Mouse (Mus musculus): Measurements from ENCODE around the gene Idh3b.
A peak's percentile ranks its signal among the peaks of the same experiment; 100 is the strongest.

Gene Idh3b

DNA sequence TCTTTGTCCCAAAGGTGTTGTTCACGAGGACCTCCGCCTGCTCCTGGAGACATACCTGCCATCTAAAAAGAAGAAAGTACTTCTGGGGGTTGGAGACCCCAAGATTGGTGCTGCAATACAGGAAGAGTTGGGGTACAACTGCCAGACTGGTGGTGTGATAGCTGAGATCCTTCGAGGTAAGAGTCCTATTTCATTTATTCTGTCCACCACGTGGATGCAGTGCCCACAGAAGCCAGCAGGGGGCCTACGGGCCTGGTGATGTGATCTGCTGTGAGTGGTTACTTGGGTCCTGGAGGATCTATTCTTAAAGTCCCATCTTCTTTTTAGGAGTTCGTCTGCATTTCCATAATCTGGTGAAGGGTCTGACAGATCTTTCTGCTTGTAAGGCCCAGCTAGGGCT lies 8.7 kb downstream of the Idh3b start:
- peak; percentile 79 for TF ChIP-seq CTCF (conservative IDR thresholded peaks at IDR 0.05; ENCODE audit: low read length)
- no peak for TF ChIP-seq NANOG (IDR thresholded peaks at IDR 0.05; ENCODE audit: borderline replicate concordance, low read length)
- no peak for TF ChIP-seq POU5F1 (IDR thresholded peaks at IDR 0.05; ENCODE audit: borderline replicate concordance, low read length)
- Histone ChIP-seq H3K9me3 (ENCODE audit: low read length) (peaks cover 11% of the 10 kb centered on the region; the same call in 1 of the 2 replicates), H3K4me1 (replicated peaks; ENCODE audit: low read depth, low read length) (peaks cover 34% of the 10 kb centered on the region), H3K36me3 (ENCODE audit: insufficient read depth, low read length) (peaks cover 58% of the 10 kb centered on the region), H3K27me3 (ENCODE audit: insufficient read depth, low read length) (no peaks in the 10 kb centered on the region), H3K4me3 (replicated peaks; ENCODE audit: low read length) (peak overlapping the region; percentile 92)

DNA sequence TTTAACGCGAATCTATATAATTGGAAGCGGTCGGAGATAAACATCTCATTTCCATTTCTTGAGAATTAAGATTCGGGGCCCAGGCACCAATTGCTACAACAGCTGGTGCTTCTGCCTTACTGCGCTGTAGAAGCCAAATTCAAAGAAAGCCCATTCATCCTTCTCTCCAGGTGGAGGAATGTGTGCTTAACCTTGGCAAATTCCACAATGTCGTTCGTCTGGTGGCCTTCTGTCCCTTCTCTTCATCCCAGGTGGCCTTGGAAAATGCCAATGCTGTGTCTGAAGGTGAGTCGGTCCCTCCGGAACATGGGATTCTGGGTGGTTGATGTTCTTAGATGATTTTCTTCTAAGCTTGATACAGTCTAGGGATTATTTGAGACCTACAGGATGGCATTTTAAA lies 9.5 kb downstream of the Idh3b start:
- TF ChIP-seq CTCF (conservative IDR thresholded peaks at IDR 0.05; ENCODE audit: low read length) (no peak), POU5F1 (IDR thresholded peaks at IDR 0.05; ENCODE audit: borderline replicate concordance, low read length) (no peak)
- Histone ChIP-seq H3K9me3 (ENCODE audit: low read length) (peaks cover 10% of the 10 kb centered on the region; the same call in 1 of the 2 replicates), H3K27me3 (ENCODE audit: insufficient read depth, low read length) (no peaks in the 10 kb centered on the region), H3K4me3 (replicated peaks; ENCODE audit: low read length) (peak overlapping the region; percentile 92), H3K36me3 (ENCODE audit: insufficient read depth, low read length) (peaks cover 50% of the 10 kb centered on the region), H3K4me1 (replicated peaks; ENCODE audit: low read depth, low read length) (peaks cover 30% of the 10 kb centered on the region)

DNA sequence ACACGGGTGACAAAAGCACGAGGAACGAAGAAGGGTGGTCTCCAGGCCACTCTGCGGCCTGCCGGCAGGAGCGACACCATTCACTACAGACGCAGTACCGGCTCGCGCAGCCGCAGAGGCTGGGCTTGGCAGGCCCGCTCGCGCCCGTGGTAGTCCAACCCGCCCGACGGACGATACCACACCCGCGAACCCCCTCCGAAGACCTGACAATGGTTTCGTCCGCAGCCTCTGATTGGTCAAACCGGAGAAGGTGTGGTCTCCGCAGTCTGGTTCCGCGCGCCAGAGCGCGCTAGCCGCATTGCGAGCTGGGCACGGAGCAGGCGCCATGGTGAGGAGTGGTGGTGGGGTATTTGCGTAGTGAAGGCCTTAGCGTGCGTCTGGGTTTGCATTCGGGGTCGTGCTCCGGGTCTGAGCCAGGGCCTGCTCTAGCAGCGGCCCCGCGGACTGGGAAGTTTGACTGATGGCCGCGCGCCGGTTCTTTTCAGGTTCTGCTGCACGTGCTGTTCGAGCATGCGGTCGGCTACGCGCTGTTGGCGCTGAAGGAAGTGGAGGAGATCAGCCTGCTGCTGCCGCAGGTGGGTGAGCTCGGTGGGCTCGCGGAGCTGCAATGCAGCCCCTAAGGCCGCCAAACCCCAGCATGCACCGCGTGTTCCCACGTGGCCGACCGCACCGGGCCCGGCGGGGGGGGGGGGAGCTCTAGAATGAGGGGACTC lies 10.0 kb downstream of the Idh3b start, which contains the start of gene Nop56:
Nop56 (plus strand) TSS at position 282 of the 713 bp plus-strand sequence.
- TF ChIP-seq POU5F1 (IDR thresholded peaks at IDR 0.05; ENCODE audit: borderline replicate concordance, low read length) (no peak), NANOG (IDR thresholded peaks at IDR 0.05; ENCODE audit: borderline replicate concordance, low read length) (no peak), CTCF (conservative IDR thresholded peaks at IDR 0.05; ENCODE audit: low read length) (no peak)
- Histone ChIP-seq H3K9me3 (ENCODE audit: low read length) (peaks cover 10% of the 10 kb centered on the region; the same call in 1 of the 2 replicates), H3K27me3 (ENCODE audit: insufficient read depth, low read length) (no peaks in the 10 kb centered on the region), H3K4me1 (replicated peaks; ENCODE audit: low read depth, low read length) (peaks cover 30% of the 10 kb centered on the region), H3K4me3 (replicated peaks; ENCODE audit: low read length) (peak within 1 kb of the TSS; percentile 92), H3K36me3 (ENCODE audit: insufficient read depth, low read length) (peaks cover 45% of the 10 kb centered on the region)

DNA sequence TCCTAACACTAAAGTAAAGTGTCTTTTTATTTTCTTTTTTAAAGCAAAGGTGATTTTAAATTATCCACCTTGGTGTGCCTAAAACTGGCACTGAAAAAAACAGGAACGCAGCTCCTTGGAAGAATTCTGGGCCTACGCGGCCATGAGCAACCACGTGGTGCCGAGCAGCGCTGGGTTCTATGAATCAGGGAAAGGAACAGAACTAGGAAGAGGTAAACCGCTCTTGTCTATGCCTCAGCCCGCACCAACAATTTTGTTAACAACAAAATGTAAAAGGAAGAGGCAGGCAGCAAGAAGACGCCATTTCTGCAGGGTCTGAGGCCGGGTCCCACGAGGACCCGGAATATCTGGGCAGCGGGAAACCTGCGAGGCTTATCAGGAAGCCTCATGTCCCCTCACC lies 10.6 kb downstream of the Idh3b start:
- Histone ChIP-seq H3K4me3 (replicated peaks; ENCODE audit: low read length) (peak overlapping the region; percentile 92), H3K36me3 (ENCODE audit: insufficient read depth, low read length) (peaks cover 41% of the 10 kb centered on the region), H3K9me3 (ENCODE audit: low read length) (peaks cover 10% of the 10 kb centered on the region; the same call in 1 of the 2 replicates), H3K27me3 (ENCODE audit: insufficient read depth, low read length) (no peaks in the 10 kb centered on the region), H3K4me1 (replicated peaks; ENCODE audit: low read depth, low read length) (peaks cover 30% of the 10 kb centered on the region)
- TF ChIP-seq POU5F1 (IDR thresholded peaks at IDR 0.05; ENCODE audit: borderline replicate concordance, low read length) (no peak), CTCF (conservative IDR thresholded peaks at IDR 0.05; ENCODE audit: low read length) (no peak), NANOG (IDR thresholded peaks at IDR 0.05; ENCODE audit: borderline replicate concordance, low read length) (no peak)

DNA sequence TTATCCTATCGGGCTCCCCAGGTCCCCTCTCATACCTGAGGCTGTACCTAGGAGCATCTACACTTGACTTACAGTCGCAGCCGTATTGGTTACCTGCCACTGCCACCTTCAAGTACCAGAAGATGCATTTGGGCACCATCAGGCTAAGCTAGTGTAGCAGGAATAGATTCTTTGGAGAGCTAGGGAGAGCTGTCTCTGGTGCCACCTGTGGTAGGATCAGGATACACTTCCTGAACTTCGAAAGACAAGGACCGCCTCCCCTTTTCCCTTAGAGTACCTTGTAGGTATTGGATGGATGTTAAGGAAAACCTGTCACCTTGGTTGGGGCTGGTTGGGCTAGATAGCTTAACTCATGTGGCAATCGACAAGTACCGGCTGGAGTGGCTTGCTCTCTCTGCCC lies 16.3 kb downstream of the Idh3b start:
- Histone ChIP-seq H3K27me3 (ENCODE audit: insufficient read depth, low read length) (no peaks in the 10 kb centered on the region), H3K36me3 (ENCODE audit: insufficient read depth, low read length) (no peaks in the 10 kb centered on the region), H3K4me3 (replicated peaks; ENCODE audit: low read length) (no peak overlapping the region), H3K4me1 (replicated peaks; ENCODE audit: low read depth, low read length) (peaks cover 4% of the 10 kb centered on the region), H3K9me3 (ENCODE audit: low read length) (no peaks in the 10 kb centered on the region)
- no peak for TF ChIP-seq NANOG (IDR thresholded peaks at IDR 0.05; ENCODE audit: borderline replicate concordance, low read length)
- no peak for TF ChIP-seq POU5F1 (IDR thresholded peaks at IDR 0.05; ENCODE audit: borderline replicate concordance, low read length)
- TF ChIP-seq CTCF (conservative IDR thresholded peaks at IDR 0.05; ENCODE audit: low read length): no peak

DNA sequence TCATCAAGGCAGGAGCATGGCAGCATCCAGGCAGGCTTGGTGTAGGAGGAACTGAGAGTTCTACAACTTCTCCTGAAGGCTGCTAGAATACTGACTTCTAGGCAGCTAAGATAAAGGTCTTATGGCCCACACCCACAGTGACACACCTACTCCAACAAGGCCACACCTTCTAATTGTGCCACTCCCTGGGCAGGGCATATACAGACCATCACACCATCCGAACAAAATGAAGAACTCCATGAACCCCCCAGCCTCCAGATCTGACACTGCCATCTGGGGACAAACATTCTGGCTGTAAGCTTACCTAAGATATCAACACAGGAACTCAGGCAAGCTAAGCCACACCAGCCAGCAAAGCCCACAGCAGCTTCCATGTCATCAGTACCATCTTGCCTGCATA lies 18.8 kb downstream of the Idh3b start:
- TF ChIP-seq CTCF (conservative IDR thresholded peaks at IDR 0.05; ENCODE audit: low read length): no peak
- TF ChIP-seq POU5F1 (IDR thresholded peaks at IDR 0.05; ENCODE audit: borderline replicate concordance, low read length): no peak
- no peak for TF ChIP-seq NANOG (IDR thresholded peaks at IDR 0.05; ENCODE audit: borderline replicate concordance, low read length)
- Histone ChIP-seq H3K9me3 (ENCODE audit: low read length) (no peaks in the 10 kb centered on the region), H3K36me3 (ENCODE audit: insufficient read depth, low read length) (no peaks in the 10 kb centered on the region), H3K4me1 (replicated peaks; ENCODE audit: low read depth, low read length) (no peaks in the 10 kb centered on the region; the same call in 1 of the 2 replicates), H3K27me3 (ENCODE audit: insufficient read depth, low read length) (no peaks in the 10 kb centered on the region), H3K4me3 (replicated peaks; ENCODE audit: low read length) (no peak overlapping the region)

DNA sequence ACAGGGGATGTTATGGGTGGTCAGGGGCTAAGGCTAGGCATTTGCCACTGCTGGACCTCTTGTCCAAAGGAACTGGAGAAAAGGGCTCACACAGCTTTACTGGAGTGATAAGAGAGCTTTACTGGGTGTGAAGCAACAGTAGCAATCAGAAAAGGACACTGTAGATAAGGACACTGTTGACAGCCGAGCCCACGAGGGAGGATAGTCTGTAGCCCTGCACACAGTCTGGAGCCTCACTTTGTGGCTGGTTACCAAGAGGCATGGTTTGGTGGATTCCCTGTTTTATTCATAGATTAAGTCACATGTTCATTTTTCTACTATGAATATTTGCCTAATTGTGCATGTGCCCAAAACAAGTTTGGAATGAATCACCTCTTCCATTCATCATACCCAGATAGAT lies 21.9 kb downstream of the Idh3b start:
- no peak overlapping the region for H3K4me3 ChIP-seq (replicated peaks; ENCODE audit: low read length)
- no peaks in the 10 kb centered on the region; the same call in 1 of the 2 replicates for H3K4me1 ChIP-seq (replicated peaks; ENCODE audit: low read depth, low read length)
- no peaks in the 10 kb centered on the region for H3K9me3 ChIP-seq (ENCODE audit: low read length)
- no peaks in the 10 kb centered on the region for H3K36me3 ChIP-seq (ENCODE audit: insufficient read depth, low read length)
- H3K27me3 ChIP-seq (ENCODE audit: insufficient read depth, low read length): no peaks in the 10 kb centered on the region; the same call in 1 of the 2 replicates
- TF ChIP-seq CTCF (conservative IDR thresholded peaks at IDR 0.05; ENCODE audit: low read length) (no peak), POU5F1 (IDR thresholded peaks at IDR 0.05; ENCODE audit: borderline replicate concordance, low read length) (no peak), NANOG (IDR thresholded peaks at IDR 0.05; ENCODE audit: borderline replicate concordance, low read length) (no peak)

DNA sequence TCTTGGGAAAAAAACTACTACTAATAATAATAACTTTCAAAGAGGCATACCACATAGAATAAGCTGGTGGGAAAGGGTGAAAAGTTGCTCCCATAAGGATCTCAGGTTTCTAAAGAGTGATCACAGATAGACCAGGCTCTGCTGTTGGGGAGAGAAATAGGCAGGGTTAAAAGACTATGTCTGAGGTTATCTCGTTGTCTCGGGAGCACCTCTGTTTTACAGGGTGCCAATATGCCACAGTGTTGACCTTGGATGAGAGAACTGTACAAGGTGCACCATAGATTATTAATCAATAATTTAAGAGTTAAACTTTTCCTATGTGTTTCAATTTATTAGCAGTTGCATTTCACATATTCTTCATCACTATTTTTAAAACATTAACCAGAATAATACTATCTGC lies 22.4 kb downstream of the Idh3b start:
- no peaks in the 10 kb centered on the region; the same call in 1 of the 2 replicates for H3K4me1 ChIP-seq (replicated peaks; ENCODE audit: low read depth, low read length)
- H3K9me3 ChIP-seq (ENCODE audit: low read length): no peaks in the 10 kb centered on the region
- H3K36me3 ChIP-seq (ENCODE audit: insufficient read depth, low read length): no peaks in the 10 kb centered on the region
- no peak for TF ChIP-seq NANOG (IDR thresholded peaks at IDR 0.05; ENCODE audit: borderline replicate concordance, low read length)
- TF ChIP-seq POU5F1 (IDR thresholded peaks at IDR 0.05; ENCODE audit: borderline replicate concordance, low read length): no peak
- no peak for TF ChIP-seq CTCF (conservative IDR thresholded peaks at IDR 0.05; ENCODE audit: low read length)
- H3K27me3 ChIP-seq (ENCODE audit: insufficient read depth, low read length): no peaks in the 10 kb centered on the region; the same call in 1 of the 2 replicates
- no peak overlapping the region for H3K4me3 ChIP-seq (replicated peaks; ENCODE audit: low read length)

Measured in E14TG2a.4 (cell line).